Mouse (Mus musculus): ENCODE results near the gene Tuba1c.
A peak's percentile ranks its signal among the peaks of the same experiment; 100 is the strongest.

Tuba1c gene

DNA sequence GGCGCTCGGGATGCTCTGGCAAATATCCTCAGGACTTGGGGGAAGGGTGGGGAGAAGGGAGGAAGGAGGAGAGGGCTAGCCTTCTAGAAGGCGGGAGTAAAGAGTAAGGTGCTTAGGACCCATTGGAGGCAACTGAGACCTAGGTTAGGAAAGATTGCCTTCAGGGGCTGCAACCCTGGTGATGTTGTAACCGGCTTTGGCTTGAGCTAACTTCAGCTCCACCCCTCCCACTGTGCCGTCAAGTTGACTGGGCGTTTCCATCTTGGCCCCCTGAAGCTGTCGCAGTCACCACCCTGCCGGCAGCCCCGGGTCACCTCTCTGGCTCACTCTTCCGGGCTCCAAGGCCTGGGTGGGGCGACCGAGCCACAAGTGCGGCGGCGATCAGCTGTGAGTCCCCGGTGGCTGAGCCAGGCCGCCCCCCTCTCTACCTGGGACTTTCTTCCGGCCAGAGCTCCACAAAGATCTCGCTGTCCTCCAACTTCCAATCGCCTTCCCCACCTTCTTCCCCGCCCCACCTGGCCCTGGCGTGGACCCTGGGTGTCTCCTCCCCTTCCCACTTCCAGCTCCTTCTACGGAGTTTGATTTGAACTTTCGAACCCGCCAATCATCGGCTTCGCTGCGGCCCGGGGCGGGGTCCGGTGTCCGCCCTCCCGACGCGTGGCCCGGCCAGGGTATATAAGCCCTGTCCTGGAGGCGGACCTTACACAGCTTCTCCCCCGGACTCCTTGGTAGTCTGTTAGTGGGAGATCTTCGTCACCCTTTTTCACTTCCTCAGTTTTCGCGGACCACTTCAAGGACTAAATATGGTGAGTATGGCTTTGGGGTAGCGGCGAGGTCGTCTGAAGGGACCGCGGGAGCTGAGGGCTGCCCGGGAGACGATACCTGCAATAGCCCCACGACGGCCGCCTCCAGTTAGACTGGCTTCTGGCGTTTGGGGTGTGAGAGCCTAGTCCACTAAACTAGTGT is at the start of gene Tuba1c:
Tuba1c (plus strand) TSS at position 273 of the 966 bp plus-strand sequence.
- DNase-seq (ENCODE audit: low spot score in 2 of 2): peak; percentile 93 to 95

GRCm38 (mm10) chr15:98980012-98980614 is 49.6 kb upstream of the Tuba1c start:
- no peak for DNase-seq (ENCODE audit: low spot score in 2 of 2)

DNA sequence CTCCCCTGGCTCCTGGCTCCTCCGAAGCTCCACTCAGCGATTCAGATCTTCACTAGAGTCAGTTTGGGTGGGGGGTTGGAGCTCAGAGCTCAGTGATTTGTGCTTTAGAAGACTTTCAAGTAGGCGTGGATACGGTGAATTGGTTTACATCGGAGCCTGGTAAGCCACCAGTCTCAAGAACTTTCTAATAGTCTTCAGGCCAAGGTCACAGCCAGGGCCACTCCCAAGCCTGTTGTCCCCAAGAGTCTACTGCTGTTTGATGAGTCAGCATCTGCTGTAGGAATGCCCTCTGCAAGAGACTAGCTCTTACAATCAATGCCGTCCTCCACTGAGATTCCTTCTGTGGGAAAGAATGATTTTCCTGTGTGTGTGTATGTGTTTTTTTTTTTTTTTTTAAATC is 47.6 kb upstream of the Tuba1c start:
- DNase-seq (ENCODE audit: low spot score in 2 of 2): no peak

DNA sequence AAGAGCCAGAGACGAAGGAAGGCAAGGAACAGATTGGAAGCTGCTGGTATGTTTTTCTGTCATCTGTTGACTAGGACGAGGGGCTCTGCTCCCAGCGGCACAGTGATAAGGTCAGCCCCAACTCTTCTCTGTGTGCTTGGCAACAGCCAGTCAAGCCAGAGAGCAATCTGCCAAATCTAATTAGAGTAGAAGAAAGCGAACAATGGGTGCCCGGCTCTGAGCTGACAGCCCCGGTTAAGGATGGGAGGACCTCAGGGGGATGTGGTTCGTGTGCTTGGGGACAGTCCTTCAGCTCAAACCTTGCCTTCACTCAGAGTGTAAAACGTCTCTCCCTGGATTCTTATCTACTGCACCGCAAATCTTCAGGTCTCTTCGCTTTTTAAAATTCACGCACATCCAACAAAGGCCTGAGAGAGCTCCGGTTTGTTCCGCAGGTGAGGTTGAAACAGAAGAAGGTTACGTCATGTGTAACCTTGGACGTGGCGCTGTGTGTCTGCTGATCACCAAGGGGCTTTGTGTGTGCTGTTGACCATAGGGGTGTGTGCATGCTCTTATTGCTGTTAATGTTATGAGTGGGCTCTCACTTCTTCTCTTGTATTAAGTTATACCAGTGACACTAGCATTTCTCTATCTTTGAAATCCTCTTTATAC is 46.1 kb upstream of the Tuba1c start:
- DNase-seq (ENCODE audit: low spot score in 2 of 2): no peak

GRCm38 (mm10) chr15:98984681-98985080 is 45.0 kb upstream of the Tuba1c start:
- no peak for DNase-seq (ENCODE audit: low spot score in 2 of 2)

DNA sequence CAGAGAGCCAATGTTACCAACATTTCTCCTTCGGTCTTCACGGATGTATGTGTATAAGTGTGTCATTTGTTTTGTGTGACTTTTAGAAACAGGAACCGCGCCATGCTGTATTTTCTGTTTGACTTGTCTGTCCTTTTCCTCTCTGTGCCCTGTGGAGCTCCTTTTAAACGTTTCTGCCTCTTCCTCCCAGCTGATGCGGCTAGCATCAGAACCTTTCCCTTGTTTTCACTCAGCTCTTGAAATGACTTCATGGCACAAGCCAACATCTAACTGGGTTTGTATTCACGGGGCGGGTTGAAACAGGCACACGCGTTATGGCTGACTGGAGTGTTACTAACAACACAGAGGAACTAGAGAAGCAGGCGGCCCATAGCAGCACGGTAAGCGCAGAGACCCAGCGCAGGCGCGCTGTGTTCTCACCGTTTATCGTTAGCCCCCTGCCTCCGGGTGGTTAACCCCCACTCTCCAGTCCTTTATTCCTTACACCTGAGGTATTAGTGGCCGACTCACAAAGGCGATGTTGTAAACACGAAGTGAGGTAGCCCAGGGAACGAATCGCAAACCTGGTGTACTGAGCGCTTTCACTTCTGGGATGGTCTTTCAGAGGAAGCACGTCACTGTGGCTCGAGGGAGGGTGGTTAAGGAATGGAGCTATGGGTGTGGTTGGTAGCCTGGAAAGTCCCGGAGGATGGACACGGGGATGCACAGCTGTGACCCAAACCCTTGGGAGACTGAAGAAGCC is 44.3 kb upstream of the Tuba1c start:
- DNase-seq (ENCODE audit: low spot score in 2 of 2): peak; percentile 44 to 53

- no peak for DNase-seq (ENCODE audit: low spot score in 2 of 2)
Measured at GRCm38 (mm10) chr15:98985982-98986715, 43.5 kb upstream of the Tuba1c start.

DNA sequence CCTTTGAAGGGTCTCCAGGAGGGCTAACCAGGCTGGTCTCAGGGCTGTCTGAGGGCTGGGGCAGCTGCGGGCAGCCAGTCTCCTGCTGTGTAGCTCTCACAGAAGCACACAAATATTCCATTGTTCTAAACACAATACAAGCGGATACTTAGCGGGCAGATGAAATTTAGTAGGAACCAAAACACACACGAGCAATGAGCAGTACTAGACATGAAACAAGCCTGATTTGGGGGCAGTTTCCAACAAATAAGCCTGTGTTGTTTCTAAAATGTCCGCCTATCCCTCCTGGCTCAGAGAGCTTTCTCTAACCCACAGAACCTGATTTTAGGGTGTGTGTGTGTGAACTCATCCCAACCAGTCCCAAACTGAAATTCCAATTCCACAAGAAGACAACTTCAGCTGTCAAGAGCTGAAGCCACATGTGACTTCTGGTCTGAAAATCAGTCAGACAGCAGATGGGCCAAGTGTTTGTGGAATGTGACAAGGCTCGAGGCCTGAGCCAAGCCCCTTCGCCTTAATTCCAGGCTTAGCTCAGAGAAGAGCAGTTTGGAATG is 42.5 kb upstream of the Tuba1c start:
- DNase-seq (ENCODE audit: low spot score in 2 of 2): no peak

GRCm38 (mm10) chr15:98987661-98988181 is 42.0 kb upstream of the Tuba1c start:
- no peak for DNase-seq (ENCODE audit: low spot score in 2 of 2)

GRCm38 (mm10) chr15:98988787-98989186 is 40.9 kb upstream of the Tuba1c start:
- no peak for DNase-seq (ENCODE audit: low spot score in 2 of 2)

DNA sequence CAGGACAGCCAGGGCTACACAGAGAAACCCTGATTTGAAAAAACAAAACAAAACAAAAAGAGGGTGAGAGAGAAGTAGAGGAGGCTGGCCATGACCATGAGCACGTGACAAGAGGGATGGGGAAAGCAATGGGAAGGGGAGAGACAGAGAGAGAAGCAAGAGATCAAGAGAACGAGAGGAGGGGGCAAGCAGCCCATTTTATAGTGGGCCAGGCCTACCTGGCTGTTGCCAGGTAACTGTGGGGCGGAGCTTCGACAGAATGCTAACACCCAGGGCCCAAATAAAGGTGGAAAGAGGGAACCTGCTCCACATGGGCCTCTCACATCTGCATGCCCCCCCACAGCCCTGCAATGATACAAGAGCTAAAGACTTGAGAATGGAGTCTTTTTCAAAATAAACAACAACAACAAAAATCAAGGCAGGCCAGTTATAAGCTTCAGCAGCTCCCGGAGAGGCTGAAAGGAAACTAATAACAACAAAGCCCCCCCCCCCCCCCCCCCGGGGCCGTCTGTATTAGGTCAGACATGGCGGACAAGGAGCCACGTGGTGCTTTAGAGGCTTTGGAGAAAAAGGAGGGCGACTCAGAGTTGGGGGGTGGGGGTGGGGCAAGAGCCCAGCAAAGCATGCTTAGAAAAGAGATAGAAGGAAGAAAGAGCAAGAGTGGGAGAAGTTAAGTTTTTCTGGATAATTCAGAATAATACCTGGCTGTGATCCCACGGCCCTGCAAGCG is 39.8 kb upstream of the Tuba1c start:
- DNase-seq (ENCODE audit: low spot score in 2 of 2): no peak

DNA sequence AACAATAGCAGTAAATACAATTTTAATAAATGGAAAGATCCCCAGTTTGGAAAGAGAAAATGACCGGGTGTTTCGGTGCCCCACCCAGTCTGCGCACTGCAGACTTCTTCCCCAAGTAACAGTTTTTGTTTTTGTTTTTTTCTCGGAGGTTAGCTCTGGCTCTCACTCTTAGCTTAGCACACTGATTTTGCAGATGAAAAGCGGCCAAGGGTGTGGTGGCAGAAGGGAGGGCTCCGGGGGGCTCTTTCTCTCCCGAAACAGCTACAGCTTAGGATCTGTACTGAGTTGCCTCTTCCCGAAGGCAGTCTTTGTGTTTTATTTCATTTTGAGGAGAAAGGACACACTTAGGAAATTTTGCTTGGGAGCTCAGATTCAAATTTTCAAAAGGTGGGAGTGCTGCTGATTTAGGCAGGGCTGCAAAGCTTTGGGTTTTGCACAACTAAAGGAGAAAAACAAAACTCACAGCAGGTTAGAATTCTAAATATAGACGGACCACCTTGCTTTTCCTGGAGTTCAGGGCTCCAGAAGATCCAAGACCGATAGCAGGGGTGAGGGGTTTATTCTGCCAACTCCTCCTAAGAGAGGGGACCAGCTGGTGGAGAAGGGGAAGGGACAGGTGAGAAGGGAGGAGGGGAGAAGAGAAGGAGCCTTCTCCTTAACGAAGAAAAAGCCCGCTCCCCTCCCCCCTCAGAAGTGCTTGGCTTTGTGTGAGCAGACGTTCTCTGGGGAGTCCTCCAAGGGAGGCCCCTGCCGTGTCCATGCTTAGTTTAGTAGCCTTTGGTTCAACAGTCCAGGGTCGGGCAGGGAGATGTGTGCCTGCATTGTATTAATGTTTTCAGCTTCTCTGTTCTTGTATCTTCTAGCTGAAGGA is 38.8 kb upstream of the Tuba1c start:
- DNase-seq (ENCODE audit: low spot score in 2 of 2): no peak

DNA sequence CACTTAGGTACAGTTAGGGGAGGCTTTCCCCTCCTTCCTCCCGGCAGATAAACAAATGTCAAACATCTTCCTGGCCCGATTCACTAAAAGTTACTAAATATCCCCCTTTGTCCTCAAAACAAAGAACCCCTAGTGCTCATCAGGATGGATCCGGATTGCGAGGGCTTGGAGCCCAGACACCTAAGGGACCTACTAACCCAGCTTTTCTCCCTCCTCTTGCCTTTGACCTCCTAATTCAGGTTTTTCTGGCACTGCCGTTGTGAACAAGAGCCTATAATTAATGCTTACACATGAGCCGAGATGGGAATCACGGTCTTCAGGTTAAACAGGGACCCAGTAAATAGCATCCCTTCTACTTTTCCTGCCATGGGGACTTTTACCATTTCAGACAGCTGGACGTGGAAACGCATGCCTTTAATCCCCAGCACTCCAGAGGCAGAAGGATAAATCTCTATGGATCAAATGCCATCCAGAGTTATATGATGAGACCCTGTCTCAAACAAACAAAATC is 38.1 kb upstream of the Tuba1c start:
- DNase-seq (ENCODE audit: low spot score in 2 of 2): no peak

DNA sequence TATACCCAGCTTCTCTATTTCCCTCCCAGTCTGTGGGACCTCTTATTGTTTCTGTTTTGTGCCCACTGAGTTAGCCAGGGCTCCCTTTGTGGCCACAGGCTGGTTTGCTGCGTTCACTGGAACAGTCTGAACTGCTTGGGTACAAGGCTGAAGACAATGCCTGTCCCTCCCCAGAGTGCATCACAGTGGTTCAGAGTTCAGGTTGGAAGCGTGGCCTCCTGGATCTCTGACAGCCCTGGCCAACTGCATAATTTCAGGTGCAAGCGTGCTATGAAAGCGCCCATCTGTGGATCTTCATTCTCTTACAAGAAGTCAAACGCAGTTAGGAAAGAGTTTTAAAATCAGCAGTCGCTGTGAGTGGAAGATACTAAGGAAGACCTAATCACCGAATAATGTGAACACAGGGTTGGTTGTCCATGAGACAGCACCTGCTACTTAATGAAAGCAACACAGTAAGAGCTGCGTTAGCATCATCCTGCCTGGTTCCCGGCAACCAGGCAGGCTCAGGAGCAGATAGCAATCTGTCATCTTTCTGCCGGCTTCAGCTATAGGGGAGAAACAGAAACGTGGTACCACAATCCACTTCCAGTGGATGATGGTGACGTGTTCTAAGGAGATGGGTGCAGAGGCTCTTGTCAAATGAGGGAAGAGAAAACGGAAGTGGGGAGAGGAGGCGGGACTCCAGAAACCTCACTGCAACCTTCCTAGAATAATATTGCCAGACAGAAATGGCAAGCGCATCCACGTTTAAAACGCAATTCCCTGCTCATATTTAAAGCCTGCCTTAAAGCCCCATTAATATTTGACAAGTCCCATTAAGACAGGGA is 37.4 kb upstream of the Tuba1c start:
- DNase-seq (ENCODE audit: low spot score in 2 of 2): peak in 1 of 2 experiments; percentile 22

DNA sequence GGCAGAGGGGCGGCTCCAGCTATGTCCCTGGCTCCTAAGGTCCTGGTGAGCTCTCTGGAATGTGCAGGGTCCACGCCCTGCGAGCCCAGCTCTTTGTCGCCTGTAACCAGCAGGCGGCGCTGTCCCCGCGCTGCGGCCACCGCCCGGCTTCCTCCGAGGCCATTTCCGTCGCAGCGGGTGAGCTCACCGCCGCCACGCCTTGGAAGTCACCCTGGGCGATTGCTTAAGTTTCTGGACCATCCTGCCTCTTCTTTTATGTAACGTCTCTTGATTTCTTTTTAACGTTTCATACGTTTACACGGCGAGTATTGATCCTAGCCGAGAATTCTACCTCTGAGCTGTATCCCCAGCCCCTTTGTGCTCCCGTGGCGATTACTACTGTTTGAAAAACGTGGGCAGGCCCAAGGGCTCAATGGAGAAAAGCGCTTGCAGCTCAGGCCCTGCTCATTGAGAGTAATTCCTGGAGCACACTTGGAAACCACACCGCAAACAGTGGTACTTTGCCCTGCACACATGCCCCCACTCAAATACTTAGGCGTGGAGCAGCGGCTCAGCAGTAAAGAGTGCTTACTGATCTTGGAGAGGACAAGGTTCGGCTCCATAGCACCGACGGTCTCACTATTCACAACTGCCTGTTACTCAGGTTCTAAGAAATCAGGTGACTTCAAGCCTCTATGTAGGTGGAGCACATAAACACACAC is 36.4 kb upstream of the Tuba1c start:
- peak; percentile 90 to 95 for DNase-seq (ENCODE audit: low spot score in 2 of 2)

DNA sequence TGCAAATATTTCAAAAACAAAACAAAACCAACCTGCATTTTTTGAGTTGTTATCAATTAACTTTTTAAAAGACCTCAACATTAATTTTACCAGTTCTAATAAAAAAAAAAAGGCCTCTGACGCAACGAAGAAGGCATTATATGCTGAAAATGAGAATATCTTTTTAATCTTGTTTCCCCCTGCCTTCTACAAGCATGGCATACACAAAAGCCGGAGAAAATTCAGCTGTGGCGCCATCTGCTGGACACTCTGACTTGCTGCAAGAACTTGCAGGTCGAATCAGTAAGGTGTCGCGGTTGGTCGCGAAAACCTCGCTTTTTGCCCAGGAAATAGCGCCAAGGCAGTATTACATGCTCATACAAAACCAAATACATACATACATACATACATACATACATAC is 35.8 kb upstream of the Tuba1c start:
- DNase-seq (ENCODE audit: low spot score in 2 of 2): peak; percentile 78 to 89

GRCm38 (mm10) chr15:98994957-98995520 is 34.7 kb upstream of the Tuba1c start:
- DNase-seq (ENCODE audit: low spot score in 2 of 2): no peak
